Mouse (Mus musculus) lung, embryonic 14.5 days (tissue): Measurements from ENCODE around the gene Ganab. TPM values are rescaled to one million over a fixed set of nuclear protein-coding genes. Genes with fewer than 3 reads are reported as not detected.

Experiments
- ATAC-seq: fragments of 200-750 bp; cut with Nextera tagmentation; 2 replicates; pipeline ENCODE4 v1.8.0; 2017; ENCODE audit warnings: mild to moderate bottlenecking, moderate TSS enrichment, moderate library complexity; ENCODE audit not compliant: insufficient read depth
- DNase-seq: peaks from one replicate; pipeline ENCODE4 v3.0.0-alpha.2; 2015
- H3K27ac ChIP-seq: fragments of 300-500 bp; sonication (generic); 2 replicates; pipeline ENCODE4 v1.5.1; 2014; ENCODE audit warnings: low read depth, mild to moderate bottlenecking, moderate library complexity
- H3K27me3 ChIP-seq: fragments of 300-500 bp; sonication (generic); 2 replicates; pipeline ENCODE4 v1.6.1; 2014; ENCODE audit warnings: low read length, control low read depth; ENCODE audit not compliant: insufficient read depth
- H3K36me3 ChIP-seq: fragments of 300-500 bp; sonication (generic); 2 replicates; pipeline ENCODE4 v1.6.1; 2014; ENCODE audit warnings: control low read depth; ENCODE audit not compliant: insufficient read depth
- H3K4me1 ChIP-seq: fragments of 300-500 bp; sonication (generic); 2 replicates; pipeline ENCODE4 v1.6.1; 2014; ENCODE audit warnings: antibody characterized with exemption, control low read depth; ENCODE audit not compliant: insufficient read depth
- H3K4me2 ChIP-seq: fragments of 300-500 bp; sonication (generic); 2 replicates; pipeline ENCODE4 v1.6.1; 2014; ENCODE audit warnings: mild to moderate bottlenecking
- H3K4me3 ChIP-seq: fragments of 300-500 bp; sonication (generic); 2 replicates; pipeline ENCODE4 v1.5.1; 2014; ENCODE audit warnings: low read depth, low read length
- H3K9ac ChIP-seq: fragments of 300-500 bp; sonication (generic); 2 replicates; pipeline ENCODE4 v1.6.1; 2014
- H3K9me3 ChIP-seq: fragments of 300-500 bp; sonication (generic); 2 replicates; pipeline ENCODE4 v1.6.1; 2016; ENCODE audit warnings: low read depth, low read length, control low read depth
- CTCF ChIP-seq: IDR thresholded peaks from 2 replicates; pipeline ENCODE4 v1.5.1; 2016; ENCODE audit warnings: antibody characterized with exemption, low read depth
- WGBS: fragments of 180-500 bp; shearing (Covaris S2); extraction: QIAGEN DNeasy Blood & Tissue Kit; methylation state at CpG from one replicate; pipeline ENCODE4 v1.1.7; 2014; 5-methylcytosine and 5-hydroxymethylcytosine counted together
- polyA plus RNA-seq: library from polyadenylated mRNA; unstranded; fragments of >200 nt; fragmentation: Nextera tagmentation; extraction: Ambion mirVana; gene quantifications from 2 replicates; pipeline ENCODE4 v1.2.1, GENCODE M21; 2014

Ganab gene
- polyA plus RNA-seq, 1 experiment from 2014 or later: 121 TPM

DNA sequence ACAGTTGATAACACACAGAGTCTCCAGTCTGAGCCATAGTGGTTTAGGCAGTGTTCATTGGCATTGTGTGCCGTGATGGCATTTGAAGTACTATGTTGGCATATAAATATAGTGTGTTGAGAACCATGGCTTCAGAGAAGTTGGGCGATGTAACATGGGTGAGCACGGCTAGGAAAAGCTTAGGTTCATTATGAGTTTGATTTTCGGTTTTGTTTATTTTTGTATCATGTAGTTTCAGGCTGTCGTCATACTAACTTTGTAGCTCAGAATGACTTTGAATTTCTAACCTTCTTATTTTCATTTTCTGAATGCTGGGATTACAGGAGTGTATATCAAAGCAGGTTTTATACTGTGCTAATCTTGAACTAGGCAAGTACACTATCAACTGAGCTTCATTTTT, 5.5 kb downstream of the Ganab start:
- Histone ChIP-seq H3K9me3 (no peaks in the 10 kb centered on the region), H3K4me2 (no peak overlapping the region), H3K4me3 (no peak overlapping the region), H3K9ac (no peak overlapping the region), H3K36me3 (peaks cover 71% of the 10 kb centered on the region), H3K27me3 (no peaks in the 10 kb centered on the region), H3K4me1 (0 out of 2 replicates have a peak, but pooled peaks cover 5% of the 10 kb centered on the region), H3K27ac (no peak overlapping the region)
- no peak for DNase-seq
- no peak for TF ChIP-seq CTCF
- ATAC-seq: no peak
- 86% methylated on average over 5 of the region's 5 CpGs for WGBS

- WGBS: 87% methylated on average over 6 of the region's 6 CpGs
- no peak for TF ChIP-seq CTCF
These were observed 10.7 kb downstream of the Ganab start for GRCm38 (mm10) chr19:8908531-8908930.

GRCm38 (mm10) chr19:8911810-8912209, 13.9 kb downstream of the Ganab start:
- Histone ChIP-seq H3K9me3 (no peaks in the 10 kb centered on the region), H3K4me2 (no peak overlapping the region), H3K4me3 (no peak overlapping the region), H3K36me3 (peaks cover 100% of the 10 kb centered on the region), H3K4me1 (no peaks in the 10 kb centered on the region), H3K9ac (no peak overlapping the region), H3K27ac (no peak overlapping the region), H3K27me3 (no peaks in the 10 kb centered on the region)
- DNase-seq: no peak
- no peak for TF ChIP-seq CTCF
- WGBS: 90% methylated on average over 5 of the region's 5 CpGs
- no peak for ATAC-seq

More at GRCm38 (mm10) chr19:8908531-8908930, 10.7 kb downstream of the Ganab start:
- Histone ChIP-seq H3K4me3 (no peak overlapping the region), H3K27ac (no peak overlapping the region), H3K36me3 (peaks cover 99% of the 10 kb centered on the region), H3K27me3 (no peaks in the 10 kb centered on the region), H3K9me3 (no peaks in the 10 kb centered on the region), H3K4me1 (no peaks in the 10 kb centered on the region), H3K4me2 (no peak overlapping the region), H3K9ac (no peak overlapping the region)
- DNase-seq (no peak), ATAC-seq (no peak)

DNA sequence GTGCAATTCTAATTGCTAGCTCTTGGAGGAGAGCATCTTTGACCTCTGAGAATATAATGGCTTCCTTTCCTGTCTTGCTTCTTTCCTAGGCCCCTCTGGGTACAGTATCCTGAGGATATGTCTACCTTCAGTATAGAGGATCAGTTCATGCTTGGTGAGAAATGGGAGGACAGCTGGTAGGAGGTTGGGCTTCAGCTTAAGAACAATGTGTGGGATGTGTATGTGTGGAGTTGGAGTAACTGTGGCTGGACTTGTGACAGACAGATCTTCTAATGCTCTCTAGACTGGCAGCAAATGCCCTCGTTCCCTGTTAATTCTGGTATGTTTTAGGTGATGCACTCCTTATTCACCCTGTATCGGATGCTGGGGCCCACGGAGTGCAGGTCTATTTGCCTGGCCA, 16.3 kb downstream of the Ganab start:
- H3K4me2 ChIP-seq: no peak overlapping the region
- ATAC-seq (no peak), DNase-seq (no peak)
- H3K36me3 ChIP-seq: peaks cover 79% of the 10 kb centered on the region
- H3K27me3 ChIP-seq: no peaks in the 10 kb centered on the region
- no peak overlapping the region for H3K9ac ChIP-seq
- H3K27ac ChIP-seq: no peak overlapping the region
- no peak overlapping the region for H3K4me3 ChIP-seq
- H3K4me1 ChIP-seq: no peaks in the 10 kb centered on the region
- WGBS: 95% methylated on average over 3 of the region's 3 CpGs
- H3K9me3 ChIP-seq: no peaks in the 10 kb centered on the region
- TF ChIP-seq CTCF: no peak

DNA sequence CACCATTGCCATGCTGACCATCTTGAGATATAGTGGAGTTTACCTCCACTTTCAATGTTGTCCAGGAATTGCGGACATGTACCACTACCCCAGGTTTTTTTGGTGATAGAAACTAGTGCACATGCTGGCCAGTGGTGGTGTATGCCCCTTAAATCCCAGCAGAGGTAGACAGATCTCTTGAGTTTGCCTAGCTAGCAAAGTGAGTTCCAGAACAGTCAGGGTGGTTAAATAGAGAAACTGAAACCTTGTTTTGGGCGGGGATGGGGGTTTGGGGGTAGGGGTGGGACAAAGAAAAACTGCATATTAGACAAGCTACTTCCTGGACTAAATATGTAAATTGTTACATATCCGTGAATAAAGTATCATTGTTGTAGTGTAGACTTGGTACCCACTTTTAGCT, 21.1 kb downstream of the Ganab start:
- Histone ChIP-seq H3K9me3 (no peaks in the 10 kb centered on the region), H3K4me2 (no peak overlapping the region), H3K27me3 (no peaks in the 10 kb centered on the region), H3K9ac (no peak overlapping the region), H3K36me3 (peaks cover 42% of the 10 kb centered on the region), H3K4me1 (no peaks in the 10 kb centered on the region), H3K27ac (no peak overlapping the region; the same call in 1 of the 2 replicates), H3K4me3 (no peak overlapping the region)
- no peak for TF ChIP-seq CTCF
- WGBS: 81% methylated on average over 3 of the region's 3 CpGs
- DNase-seq (no peak), ATAC-seq (no peak)

DNA sequence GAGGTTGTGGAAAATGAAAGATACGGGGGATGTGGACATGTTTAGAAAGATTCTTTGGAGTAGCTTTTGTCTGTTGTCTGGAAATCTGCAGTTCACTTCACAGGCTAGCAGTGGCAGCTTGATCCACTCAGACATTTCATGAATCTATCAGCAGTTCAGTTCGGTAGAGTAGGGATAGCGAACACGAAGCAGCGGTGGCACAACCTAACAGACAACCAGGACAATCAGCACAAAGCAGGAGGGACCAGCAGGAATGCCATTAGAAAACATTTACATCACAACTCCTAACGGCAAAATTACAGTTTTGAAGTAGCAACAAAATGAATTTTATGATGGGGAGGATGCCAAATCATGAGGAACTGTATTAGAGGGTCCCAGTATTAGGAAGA, 21.8 kb downstream of the Ganab start:
- H3K4me3 ChIP-seq: peak overlapping the region; percentile 83
- peaks cover 35% of the 10 kb centered on the region for H3K36me3 ChIP-seq
- DNase-seq (no peak), ATAC-seq (no peak)
- peak overlapping the region; percentile 73; the same call in 1 of the 2 replicates for H3K9ac ChIP-seq
- H3K4me1 ChIP-seq: no peaks in the 10 kb centered on the region
- peak overlapping the region; percentile 89 for H3K27ac ChIP-seq
- no peaks in the 10 kb centered on the region for H3K27me3 ChIP-seq
- WGBS: 56% methylated on average over 6 of the region's 6 CpGs
- TF ChIP-seq CTCF: no peak
- no peaks in the 10 kb centered on the region for H3K9me3 ChIP-seq
- peak overlapping the region; percentile 89 for H3K4me2 ChIP-seq

GRCm38 (mm10) chr19:8920073-8920736, 22.3 kb downstream of the Ganab start, which contains the start of gene B3gat3:
Gene B3gat3, plus strand, starts transcription at chr19:8920374.
- peak within 1 kb of the TSS; percentile 89 for H3K27ac ChIP-seq
- no peaks in the 10 kb centered on the region for H3K4me1 ChIP-seq
- ATAC-seq (peak; percentile 97), DNase-seq (peak; percentile 97)
- H3K27me3 ChIP-seq: no peaks in the 10 kb centered on the region
- TF ChIP-seq CTCF: no peak
- WGBS: 2% methylated on average over 49 of the region's 50 CpGs
- H3K9me3 ChIP-seq: no peaks in the 10 kb centered on the region
- H3K4me2 ChIP-seq: peak within 1 kb of the TSS; percentile 89
- peak within 1 kb of the TSS; percentile 73 for H3K9ac ChIP-seq
- H3K36me3 ChIP-seq: peaks cover 30% of the 10 kb centered on the region
- H3K4me3 ChIP-seq: peak within 1 kb of the TSS; percentile 83
